Mouse (Mus musculus) right cerebral cortex, postnatal 10 days (tissue): ENCODE measurements around the gene Rpl10a.

Experiments
- DNase-seq, 2 experiments: peaks; one replicate each; pipeline ENCODE4 v3.0.0; 2021; ENCODE audit warnings: low spot score in 2 of 2

The Rpl10a gene

GRCm38 (mm10) chr17:28331241-28332112 is 3.2 kb downstream of the Rpl10a start:
- DNase-seq: no peak

- no peak for DNase-seq
These were observed 4.0 kb downstream of the Rpl10a start for GRCm38 (mm10) chr17:28332113-28332914.

DNA sequence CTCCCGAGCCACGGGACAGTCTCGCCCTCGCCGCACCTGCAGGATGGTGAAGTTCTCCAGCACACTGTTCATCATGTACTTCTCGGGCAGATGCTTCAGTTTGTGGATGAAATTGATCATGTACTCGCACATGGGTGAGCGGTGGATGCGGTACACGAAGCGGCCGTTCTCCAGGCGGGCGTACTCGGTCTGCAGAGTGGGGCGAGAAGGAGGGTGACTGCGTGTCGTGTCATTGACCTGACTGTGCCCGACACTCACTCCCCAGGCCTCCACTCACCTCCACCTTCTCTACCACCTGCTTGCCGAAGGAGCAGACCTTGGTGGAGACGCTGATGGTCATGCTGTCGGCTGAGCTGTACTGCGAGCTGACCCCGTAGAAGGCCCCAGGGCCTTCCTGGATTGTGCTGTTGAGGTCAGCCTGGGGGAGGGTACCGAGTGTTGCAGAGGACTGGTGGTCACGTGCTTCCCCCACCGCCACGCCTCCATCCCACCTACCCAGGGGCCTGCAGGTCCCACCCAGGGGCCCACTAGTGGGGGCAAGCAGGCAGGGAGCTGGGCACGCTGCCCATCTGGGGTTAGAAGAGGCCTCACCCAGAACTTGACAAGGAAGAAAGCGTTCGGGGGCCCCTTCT is 4.8 kb downstream of the Rpl10a start:
- DNase-seq: no peak

- no peak for DNase-seq
These were observed 7.0 kb downstream of the Rpl10a start for GRCm38 (mm10) chr17:28335267-28335666.

DNA sequence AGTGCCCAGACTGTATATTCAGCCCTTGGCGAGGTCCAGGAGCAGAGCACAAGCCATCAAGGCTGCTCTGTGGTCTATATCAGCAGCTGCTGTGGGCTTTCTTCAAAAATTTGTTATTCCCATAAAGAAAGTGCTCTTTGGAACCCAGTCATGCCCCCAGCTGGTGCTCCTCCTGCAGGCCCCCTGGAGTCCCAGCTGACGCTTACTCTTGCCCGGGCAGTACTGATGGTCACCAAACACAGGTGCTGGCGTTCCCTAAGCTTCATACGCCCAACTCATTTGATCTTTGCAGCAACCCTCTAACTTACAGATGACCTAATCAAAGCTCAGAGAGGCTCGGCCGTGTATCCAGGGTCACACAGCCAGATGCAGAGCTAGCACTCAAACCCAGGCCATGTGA is 9.3 kb downstream of the Rpl10a start:
- no peak for DNase-seq

- no peak for DNase-seq
These were observed 12.3 kb downstream of the Rpl10a start for GRCm38 (mm10) chr17:28340578-28340977.

- peak; percentile 85 to 86 for DNase-seq
These were observed 12.8 kb downstream of the Rpl10a start for GRCm38 (mm10) chr17:28341091-28341490.

GRCm38 (mm10) chr17:28344050-28344607 is 15.9 kb downstream of the Rpl10a start:
- DNase-seq: no peak

GRCm38 (mm10) chr17:28344670-28345069 is 16.4 kb downstream of the Rpl10a start:
- no peak for DNase-seq

GRCm38 (mm10) chr17:28345271-28345721 is 17.0 kb downstream of the Rpl10a start:
- DNase-seq: no peak

GRCm38 (mm10) chr17:28345882-28346281 is 17.6 kb downstream of the Rpl10a start:
- no peak for DNase-seq

GRCm38 (mm10) chr17:28347327-28347726 is 19.1 kb downstream of the Rpl10a start:
- DNase-seq: no peak

DNA sequence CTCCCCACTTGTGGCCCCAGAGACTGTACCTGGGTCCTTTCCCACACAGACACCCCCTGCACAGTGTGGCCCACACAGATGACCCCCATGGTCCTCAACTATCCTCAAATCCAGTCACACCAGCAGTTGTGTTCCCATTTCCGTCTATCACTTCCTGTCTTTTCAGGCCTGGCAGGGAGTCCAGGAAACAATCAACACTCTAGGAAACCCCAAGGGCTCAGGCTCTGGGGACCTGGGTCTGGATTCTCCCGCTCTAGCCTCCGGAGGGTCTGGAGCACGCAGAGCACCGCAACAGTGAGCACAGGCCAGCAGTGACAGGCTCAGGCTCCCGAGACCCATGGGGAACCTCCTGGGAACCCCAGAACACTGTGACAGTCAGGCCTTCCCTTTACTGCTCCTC is 19.9 kb downstream of the Rpl10a start:
- DNase-seq: no peak

DNA sequence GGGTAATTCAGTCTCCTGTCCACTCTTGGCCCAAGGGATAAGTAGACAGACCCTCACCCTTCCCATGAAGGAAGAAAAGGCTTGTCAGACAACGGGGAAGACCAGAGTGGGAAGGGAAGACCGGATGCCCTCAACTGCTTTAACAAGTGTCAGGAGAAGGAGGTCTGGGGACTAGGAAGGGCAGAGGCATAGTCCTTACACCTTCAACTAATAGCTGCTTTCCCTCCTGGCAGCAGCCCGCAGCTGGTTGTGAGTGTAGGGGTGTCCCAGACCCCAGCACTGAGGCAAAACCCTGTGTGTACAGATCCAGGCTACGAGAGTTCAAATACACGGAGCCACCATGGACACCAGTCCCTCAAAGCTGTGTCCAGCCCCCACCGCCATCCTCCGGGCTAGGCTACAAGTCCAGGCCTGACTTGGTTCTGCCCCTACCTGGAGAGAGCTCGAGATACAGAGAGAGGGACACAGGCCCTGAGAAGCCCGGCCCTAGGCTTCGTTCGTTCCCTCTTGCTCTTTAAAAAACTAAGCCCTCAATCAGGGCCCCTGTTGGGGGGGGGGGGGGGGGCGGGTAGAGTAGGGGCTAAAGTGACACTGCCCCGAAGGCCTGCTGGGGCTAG is 21.1 kb downstream of the Rpl10a start:
- DNase-seq: no peak

- DNase-seq: no peak
These were observed 21.7 kb downstream of the Rpl10a start for GRCm38 (mm10) chr17:28349901-28350465.

DNA sequence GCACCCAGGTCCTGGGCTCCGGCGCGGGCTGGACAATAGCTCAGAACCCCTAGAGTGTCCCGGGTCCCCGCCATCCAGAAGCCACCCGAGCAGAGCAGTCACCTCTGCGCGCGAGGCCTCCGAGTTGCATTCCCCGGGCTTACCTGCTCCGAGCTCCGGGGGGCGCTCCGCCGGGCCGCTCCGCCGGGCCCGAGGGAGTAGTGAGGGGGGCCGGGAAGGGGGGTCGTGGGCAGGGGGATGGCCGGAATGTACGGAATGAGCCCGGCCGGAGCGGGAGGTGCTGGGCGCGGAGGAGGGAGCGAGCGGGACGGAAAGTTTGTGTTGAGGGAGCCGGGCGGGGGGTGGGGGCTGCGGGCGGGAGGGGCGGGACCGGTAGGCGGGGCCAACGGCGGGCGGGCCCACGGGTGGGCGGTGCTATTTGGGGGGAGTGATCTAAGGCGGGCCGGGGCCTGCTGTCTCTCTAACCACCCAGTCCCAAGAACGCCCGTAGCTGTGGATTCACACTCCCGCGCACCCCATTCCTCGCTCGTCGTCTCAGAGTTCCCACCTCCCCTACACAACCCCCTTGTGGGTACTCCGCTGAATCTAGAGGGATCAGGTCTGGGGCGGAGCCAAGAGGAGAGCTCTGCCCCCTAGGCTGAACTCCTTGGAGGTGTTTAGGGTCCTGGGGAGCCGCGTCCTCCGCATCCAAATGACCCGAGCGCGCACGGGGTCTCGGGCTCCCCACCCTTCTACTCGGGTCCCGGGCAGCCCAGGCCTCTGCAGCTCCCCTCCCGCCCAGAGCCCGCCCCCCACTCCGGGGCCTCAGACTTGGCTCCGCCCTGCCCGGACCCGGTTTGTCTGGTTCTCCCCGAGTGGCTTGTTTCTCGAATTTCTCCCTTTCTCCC is 22.4 kb downstream of the Rpl10a start, which contains the start of gene Tead3:
Tead3 (minus strand) TSS at position 352 of the 887 bp plus-strand sequence.
- DNase-seq: peak; percentile 66 to 73

DNA sequence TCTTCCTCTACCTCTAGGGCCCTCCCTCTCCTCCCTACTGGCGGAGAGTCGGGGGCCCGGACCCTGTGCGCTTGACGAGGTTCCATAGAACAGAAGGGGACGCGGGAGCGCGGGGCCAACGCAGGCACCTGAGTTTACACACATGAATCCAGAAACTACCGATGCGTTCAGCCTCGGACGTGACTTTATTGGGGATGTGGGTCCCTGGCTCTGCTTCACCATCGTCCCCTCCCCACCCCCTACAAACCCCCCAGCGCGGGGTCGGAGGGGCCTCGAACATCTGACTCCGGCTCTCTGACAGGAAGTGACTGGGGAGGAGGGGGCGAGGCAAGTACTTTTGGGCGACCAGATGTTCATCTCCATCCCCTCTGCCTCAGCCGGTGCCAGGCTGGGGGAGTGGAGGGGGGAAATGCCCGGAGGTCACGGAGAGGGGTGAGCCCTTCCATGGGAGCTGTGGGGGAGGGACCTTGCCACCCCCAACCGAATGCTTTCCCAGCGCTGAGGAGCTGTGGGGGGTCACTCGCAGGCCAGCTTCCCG is 23.2 kb downstream of the Rpl10a start:
- no peak for DNase-seq

DNA sequence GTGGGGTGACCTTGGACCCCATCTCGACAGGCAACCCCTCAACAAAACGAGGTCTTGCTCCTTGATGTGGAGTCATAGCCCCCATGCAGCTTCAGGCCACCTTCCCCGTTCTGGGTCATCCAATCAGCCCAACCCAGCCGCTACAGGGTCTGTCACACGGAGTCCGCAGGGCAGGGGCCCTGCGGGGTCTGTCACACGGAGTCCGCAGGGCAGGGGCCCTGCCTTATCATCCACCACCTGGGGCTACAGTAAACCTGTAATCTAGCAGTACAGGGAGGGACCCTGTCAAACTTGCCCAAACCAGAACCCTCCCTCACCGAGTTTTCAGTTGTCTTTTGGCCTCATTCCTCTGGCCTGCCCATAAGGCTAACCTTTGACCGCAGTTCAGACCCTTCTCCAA is 23.7 kb downstream of the Rpl10a start:
- no peak for DNase-seq

- DNase-seq: no peak
These were observed 27.6 kb downstream of the Rpl10a start for GRCm38 (mm10) chr17:28355871-28356270.
